Mouse (Mus musculus) layer of hippocampus, postnatal 14 days (tissue): ENCODE measurements at regions not wholly inside any gene's neighbourhood (a gene's known extent, or its start where the extent isn't known, plus 50 kb on each side); places are given as distances from the start of the nearest gene placed in this dataset.
A peak's percentile ranks its signal among the peaks of the same experiment; 100 is the strongest.
"Not testable (repeated sequence)": the region's sequence is repeated elsewhere in the genome, so short reads cannot be mapped to it uniquely, and the experiment has no call there.

Experiments
- DNase-seq, 2 experiments: peaks; one replicate each; pipeline ENCODE4 v3.0.0; 2021 to 2022; ENCODE audit warnings: low spot score in 2 of 2, mixed read lengths in 1 of 2

GRCm38 (mm10) chr12:11037951-11038350 lies 112.9 kb downstream of the Kcns3 start:
- no peak for DNase-seq

GRCm38 (mm10) chr12:11020571-11021545 lies 130.0 kb downstream of the Kcns3 start:
- no peak for DNase-seq

- DNase-seq = no peak
These were observed 139.7 kb downstream of the Kcns3 start for GRCm38 (mm10) chr12:11011159-11011558.

GRCm38 (mm10) chr12:10984295-10984694 lies 166.6 kb downstream of the Kcns3 start:
- DNase-seq = peak; percentile 29 to 73

- DNase-seq = no peak
These were observed 201.7 kb downstream of the Kcns3 start for GRCm38 (mm10) chr12:10949184-10949583.

- DNase-seq = no peak
These were observed 209.8 kb downstream of the Kcns3 start for GRCm38 (mm10) chr12:10941064-10941463.

GRCm38 (mm10) chr12:10900054-10900453 lies 250.8 kb downstream of the Kcns3 start:
- not testable (repeated sequence) for DNase-seq

- DNase-seq = peak in 1 of 2 experiments; percentile 58
These were observed 272.1 kb downstream of the Kcns3 start for GRCm38 (mm10) chr12:10878791-10879190.

GRCm38 (mm10) chr12:10874589-10875554 lies 276.0 kb downstream of the Kcns3 start:
- DNase-seq = no peak

- DNase-seq = no peak
These were observed 277.0 kb downstream of the Kcns3 start for GRCm38 (mm10) chr12:10873716-10874401.

- no peak for DNase-seq
These were observed 282.9 kb downstream of the Kcns3 start for GRCm38 (mm10) chr12:10867674-10868635.

- DNase-seq = peak; percentile 17 to 75
These were observed 283.8 kb downstream of the Kcns3 start for GRCm38 (mm10) chr12:10866907-10867538.

- DNase-seq = no peak
These were observed 285.6 kb downstream of the Kcns3 start for GRCm38 (mm10) chr12:10865294-10865693.

GRCm38 (mm10) chr12:10820335-10820734 lies 330.5 kb downstream of the Kcns3 start:
- no peak for DNase-seq

GRCm38 (mm10) chr12:10818083-10818482 lies 332.8 kb downstream of the Kcns3 start:
- no peak for DNase-seq

- no peak for DNase-seq
These were observed 333.3 kb downstream of the Kcns3 start for GRCm38 (mm10) chr12:10817516-10817915.

GRCm38 (mm10) chr12:10810597-10810996 lies 340.3 kb downstream of the Kcns3 start:
- DNase-seq = no peak

- DNase-seq = no peak
These were observed 346.4 kb downstream of the Kcns3 start for GRCm38 (mm10) chr12:10804491-10804890.
